Mouse (Mus musculus) embryonic facial prominence, embryonic 14.5 days (tissue): ENCODE data around the gene Tnfrsf14. TPM values are rescaled to one million over a fixed set of nuclear protein-coding genes. Genes with fewer than 3 reads are reported as not detected.
A peak's percentile ranks its signal among the peaks of the same experiment; 100 is the strongest.

Experiments
- ATAC-seq: fragments of 200-750 bp; cut with Nextera tagmentation; 2 replicates; pipeline ENCODE4 v1.8.0; 2017; ENCODE audit warnings: low read depth, moderate number of reproducible peaks, moderate TSS enrichment
- DNase-seq: peaks from one replicate; pipeline ENCODE4 v3.0.0-alpha.2; 2015; ENCODE audit warnings: low spot score
- H3K27ac ChIP-seq: fragments of 300-500 bp; sonication (generic); replicated peaks from 2 replicates; pipeline ENCODE4 v1.5.1; 2014; ENCODE audit warnings: low read depth, mild to moderate bottlenecking, low read length, moderate library complexity
- H3K27me3 ChIP-seq: fragments of 300-500 bp; sonication (generic); replicated peaks from 2 replicates; pipeline ENCODE4 v1.6.1; 2014; ENCODE audit warnings: low read length; ENCODE audit not compliant: control insufficient read depth, insufficient read depth
- H3K36me3 ChIP-seq: fragments of 300-500 bp; sonication (generic); 2 replicates; pipeline ENCODE4 v1.6.1; 2014; ENCODE audit warnings: low read length, mixed read lengths; ENCODE audit not compliant: control insufficient read depth, insufficient read depth
- H3K4me1 ChIP-seq: fragments of 300-500 bp; sonication (generic); 2 replicates; pipeline ENCODE4 v1.6.1; 2014; ENCODE audit warnings: antibody characterized with exemption, low read length; ENCODE audit not compliant: control insufficient read depth, insufficient read depth
- H3K4me2 ChIP-seq: fragments of 300-500 bp; sonication (generic); 2 replicates; pipeline ENCODE4 v1.6.1; 2014; ENCODE audit warnings: low read depth, mild to moderate bottlenecking, low read length, moderate library complexity, mixed read lengths
- H3K4me3 ChIP-seq: fragments of 300-500 bp; sonication (generic); 2 replicates; pipeline ENCODE4 v1.5.1; 2014; ENCODE audit warnings: low read depth, mild to moderate bottlenecking, low read length
- H3K9ac ChIP-seq: fragments of 300-500 bp; sonication (generic); 2 replicates; pipeline ENCODE4 v1.6.1; 2014; ENCODE audit warnings: low read depth, mild to moderate bottlenecking, low read length, moderate library complexity, mixed read lengths
- H3K9me3 ChIP-seq: fragments of 300-500 bp; sonication (generic); 2 replicates; pipeline ENCODE4 v1.6.1; 2016; ENCODE audit warnings: low read length; ENCODE audit not compliant: control insufficient read depth
- WGBS: fragments of 180-500 bp; shearing (Covaris S2); extraction: QIAGEN DNeasy Blood & Tissue Kit; methylation state at CpG from one replicate; pipeline ENCODE4 v1.1.7; 2014; 5-methylcytosine and 5-hydroxymethylcytosine counted together
- polyA plus RNA-seq: library from polyadenylated mRNA; unstranded; fragments of >200 nt; fragmentation: Nextera tagmentation; extraction: Ambion mirVana; gene quantifications from 2 replicates; pipeline ENCODE4 v1.2.1, GENCODE M21; 2014

The Tnfrsf14 gene
- polyA plus RNA-seq, 1 experiment from 2014 or later, result 1.3 TPM

DNA sequence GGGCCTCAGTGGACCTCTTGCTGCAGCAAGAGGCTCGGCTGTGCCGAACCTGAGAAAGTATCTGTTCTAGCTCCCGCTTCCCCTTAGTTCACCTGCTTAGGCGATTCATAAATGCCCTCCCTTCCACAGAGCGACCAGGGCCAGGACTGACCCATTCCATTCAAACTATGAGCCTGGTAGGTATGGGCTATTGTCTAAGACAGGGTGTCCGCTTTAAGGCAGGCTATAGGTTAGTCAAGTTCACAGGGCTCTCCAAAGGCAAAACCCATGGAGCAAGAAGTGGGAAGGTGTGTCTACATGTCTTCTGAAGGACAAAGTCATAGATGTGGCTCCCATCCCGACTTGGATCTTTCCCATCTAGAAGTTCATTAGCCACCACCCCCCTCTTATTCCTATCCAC, 34.3 kb upstream of the Tnfrsf14 start:
- H3K4me3 ChIP-seq, result no peak overlapping the region
- peaks cover 56% of the 10 kb centered on the region for H3K27me3 ChIP-seq
- 77% methylated on average over 7 of the region's 7 CpGs for WGBS
- peaks cover 6% of the 10 kb centered on the region; the same call in 1 of the 2 replicates for H3K36me3 ChIP-seq
- ATAC-seq, result no peak
- H3K4me1 ChIP-seq, result peaks cover 48% of the 10 kb centered on the region
- no peak for DNase-seq
- no peaks in the 10 kb centered on the region for H3K9me3 ChIP-seq
- no peak overlapping the region for H3K9ac ChIP-seq
- H3K4me2 ChIP-seq, result peak overlapping the region; percentile 83
- H3K27ac ChIP-seq, result no peak overlapping the region

DNA sequence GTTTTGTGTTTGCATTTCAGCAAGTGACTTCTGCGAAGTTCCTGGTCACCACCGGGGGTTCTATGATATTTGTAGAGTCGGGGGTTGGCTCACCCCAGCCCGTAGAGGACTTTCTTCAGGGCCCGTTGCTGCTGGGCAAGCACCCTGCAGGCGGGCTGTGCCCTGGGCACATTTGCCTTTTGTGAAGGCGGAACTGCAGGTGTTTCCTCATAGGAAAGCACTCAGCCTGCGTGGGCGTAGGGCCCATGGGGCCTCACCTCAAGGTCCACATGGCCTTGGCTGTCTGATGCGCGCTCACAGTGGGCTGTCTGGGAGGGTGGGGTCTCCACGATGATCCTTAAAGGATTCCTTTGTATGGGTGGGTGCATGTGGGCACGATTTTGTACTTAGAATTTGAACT, 33.5 kb upstream of the Tnfrsf14 start:
- H3K4me3 ChIP-seq, result peak overlapping the region; percentile 46
- H3K27me3 ChIP-seq, result peaks cover 62% of the 10 kb centered on the region
- peaks cover 6% of the 10 kb centered on the region; the same call in 1 of the 2 replicates for H3K36me3 ChIP-seq
- H3K27ac ChIP-seq, result no peak overlapping the region
- H3K4me1 ChIP-seq, result peaks cover 52% of the 10 kb centered on the region
- DNase-seq (no peak), ATAC-seq (no peak)
- 37% methylated on average over 11 of the region's 13 CpGs for WGBS
- H3K4me2 ChIP-seq, result peak overlapping the region; percentile 83
- no peaks in the 10 kb centered on the region for H3K9me3 ChIP-seq
- H3K9ac ChIP-seq, result peak overlapping the region; percentile 59

DNA sequence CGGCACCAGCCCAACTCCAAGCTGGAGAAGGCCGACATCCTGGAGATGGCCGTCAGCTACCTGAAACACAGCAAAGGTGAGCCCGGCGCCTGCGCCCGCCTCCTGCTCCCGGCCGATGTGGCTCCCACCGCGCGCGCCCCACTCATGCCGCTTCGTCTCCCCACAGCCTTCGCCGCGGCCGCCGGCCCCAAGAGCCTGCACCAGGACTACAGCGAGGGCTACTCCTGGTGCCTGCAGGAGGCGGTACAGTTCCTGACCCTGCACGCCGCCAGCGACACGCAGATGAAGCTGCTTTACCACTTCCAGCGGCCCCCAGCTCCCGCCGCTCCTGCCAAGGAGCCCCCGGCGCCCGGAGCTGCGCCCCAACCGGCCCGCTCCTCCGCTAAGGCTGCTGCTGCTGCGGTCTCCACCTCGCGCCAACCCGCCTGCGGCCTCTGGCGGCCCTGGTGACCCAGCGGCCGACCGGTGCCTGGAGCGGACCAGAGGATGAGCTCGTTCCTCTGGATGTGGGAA, 32.9 kb upstream of the Tnfrsf14 start:
- Histone ChIP-seq H3K4me1 (peaks cover 52% of the 10 kb centered on the region), H3K4me3 (peak overlapping the region; percentile 46), H3K27ac (no peak overlapping the region), H3K9ac (peak overlapping the region; percentile 59), H3K9me3 (no peaks in the 10 kb centered on the region), H3K4me2 (peak overlapping the region; percentile 83), H3K27me3 (peaks cover 66% of the 10 kb centered on the region), H3K36me3 (peaks cover under 1% of the 10 kb centered on the region; the same call in 1 of the 2 replicates)
- WGBS, result under 1% methylated on average over 27 of the region's 47 CpGs
- no peak for DNase-seq
- no peak for ATAC-seq

DNA sequence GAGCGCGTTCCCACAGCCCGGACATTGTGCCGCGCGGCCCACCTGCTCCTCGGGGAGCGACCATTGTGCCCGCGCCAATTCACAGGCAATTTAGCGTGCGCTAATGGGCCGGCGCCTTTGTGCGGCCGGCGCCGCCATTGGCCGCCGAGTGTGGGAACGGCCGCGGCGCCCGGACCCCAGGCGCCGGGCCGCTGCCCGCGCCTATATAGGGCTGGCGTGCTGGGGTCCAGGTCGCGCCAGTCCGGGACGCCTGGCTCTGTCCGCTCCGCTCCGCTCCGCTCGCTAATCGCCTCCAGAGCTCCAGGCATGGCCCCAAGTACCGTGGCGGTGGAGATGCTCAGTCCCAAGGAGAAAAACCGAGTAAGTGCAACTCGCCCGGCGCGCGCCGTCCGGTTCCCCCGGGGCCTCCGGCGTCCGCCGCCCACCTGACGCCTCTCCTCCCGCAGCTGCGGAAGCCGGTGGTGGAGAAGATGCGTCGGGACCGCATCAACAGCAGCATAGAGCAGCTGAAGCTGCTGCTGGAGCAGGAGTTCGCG, 32.4 kb upstream of the Tnfrsf14 start, which contains the start of gene Hes5:
Hes5 (plus strand) TSS at position 234 of the 536 bp plus-strand sequence.
- peaks cover 51% of the 10 kb centered on the region for H3K4me1 ChIP-seq
- peak within 1 kb of the TSS; percentile 83 for H3K4me2 ChIP-seq
- H3K9ac ChIP-seq, result peak within 1 kb of the TSS; percentile 59
- ATAC-seq (peak; percentile 19; the same call in 1 of the 2 replicates), DNase-seq (peak; percentile 82)
- WGBS, result under 1% methylated on average over 32 of the region's 65 CpGs
- no peaks in the 10 kb centered on the region for H3K36me3 ChIP-seq
- H3K9me3 ChIP-seq, result no peaks in the 10 kb centered on the region
- H3K27me3 ChIP-seq, result peaks cover 70% of the 10 kb centered on the region
- peak within 1 kb of the TSS; percentile 46 for H3K4me3 ChIP-seq
- H3K27ac ChIP-seq, result no peak within 1 kb of the TSS

DNA sequence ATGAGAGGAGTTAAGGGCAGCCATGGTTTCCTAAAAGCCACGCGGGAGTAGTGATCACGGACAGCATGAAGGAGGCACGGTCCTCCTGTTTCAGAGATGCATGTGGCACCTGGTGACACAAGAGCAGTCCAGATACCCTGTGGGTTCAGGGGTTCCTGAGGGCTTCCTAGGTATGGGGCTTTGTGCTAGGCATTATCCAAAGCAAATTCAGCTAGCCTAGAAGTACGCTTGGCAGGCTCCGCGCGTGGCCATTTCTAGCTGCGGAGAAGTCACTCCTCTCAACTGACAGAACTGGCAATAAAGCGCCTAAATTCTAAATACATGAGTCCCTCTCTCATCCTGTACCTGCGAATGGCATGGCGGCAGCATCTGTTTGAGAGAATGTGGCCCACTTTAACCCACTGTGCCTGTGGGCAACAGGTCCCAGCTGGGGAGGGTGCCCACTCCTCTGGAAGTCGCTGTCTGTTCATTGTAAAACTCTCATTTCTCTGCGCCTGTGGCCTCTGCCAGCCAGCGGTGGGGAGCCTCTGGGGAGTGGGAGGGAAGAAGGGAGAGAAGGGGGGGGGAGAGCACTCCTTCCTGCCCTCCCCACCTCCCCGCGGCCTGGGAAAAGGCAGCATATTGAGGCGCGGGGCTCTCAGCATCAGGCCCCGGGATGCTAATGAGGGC, 31.8 kb upstream of the Tnfrsf14 start:
- peak overlapping the region; percentile 46 for H3K4me3 ChIP-seq
- ATAC-seq (no peak; the same call in 1 of the 2 replicates), DNase-seq (no peak)
- 29% methylated on average over 16 of the region's 20 CpGs for WGBS
- H3K9ac ChIP-seq, result peak overlapping the region; percentile 59
- no peaks in the 10 kb centered on the region for H3K36me3 ChIP-seq
- no peak overlapping the region for H3K27ac ChIP-seq
- peaks cover 45% of the 10 kb centered on the region for H3K4me1 ChIP-seq
- peaks cover 73% of the 10 kb centered on the region for H3K27me3 ChIP-seq
- no peaks in the 10 kb centered on the region for H3K9me3 ChIP-seq
- peak overlapping the region; percentile 83 for H3K4me2 ChIP-seq

DNA sequence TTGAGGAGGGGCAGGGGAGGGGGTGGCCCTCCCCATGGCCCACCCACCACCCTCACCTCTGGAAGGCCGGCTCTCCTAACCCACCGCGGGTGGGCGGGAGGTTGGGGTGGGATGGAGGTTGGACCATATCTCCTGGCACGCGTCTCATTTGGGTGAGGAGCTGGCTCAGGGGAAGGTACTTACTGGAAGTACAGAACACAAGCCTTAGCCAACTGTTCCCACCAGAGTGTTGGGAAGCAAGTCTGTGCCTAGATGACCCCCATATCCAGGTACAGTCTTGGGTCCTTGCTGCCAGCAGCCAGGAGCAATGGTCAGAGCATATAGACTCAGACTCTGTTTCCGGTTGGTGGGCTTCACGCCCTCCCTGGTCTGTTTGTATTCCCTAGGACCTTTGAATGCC, 30.3 kb upstream of the Tnfrsf14 start:
- 10% methylated on average over 8 of the region's 8 CpGs for WGBS
- ATAC-seq, result no peak
- no peak overlapping the region for H3K27ac ChIP-seq
- no peaks in the 10 kb centered on the region for H3K9me3 ChIP-seq
- peaks cover 40% of the 10 kb centered on the region for H3K4me1 ChIP-seq
- no peak for DNase-seq
- peak overlapping the region; percentile 42 for H3K4me2 ChIP-seq
- H3K27me3 ChIP-seq, result peaks cover 87% of the 10 kb centered on the region
- no peaks in the 10 kb centered on the region for H3K36me3 ChIP-seq
- no peak overlapping the region for H3K4me3 ChIP-seq
- 0 out of 2 replicates have a peak overlapping the region, but pooled peaks have one; percentile 5 for H3K9ac ChIP-seq

DNA sequence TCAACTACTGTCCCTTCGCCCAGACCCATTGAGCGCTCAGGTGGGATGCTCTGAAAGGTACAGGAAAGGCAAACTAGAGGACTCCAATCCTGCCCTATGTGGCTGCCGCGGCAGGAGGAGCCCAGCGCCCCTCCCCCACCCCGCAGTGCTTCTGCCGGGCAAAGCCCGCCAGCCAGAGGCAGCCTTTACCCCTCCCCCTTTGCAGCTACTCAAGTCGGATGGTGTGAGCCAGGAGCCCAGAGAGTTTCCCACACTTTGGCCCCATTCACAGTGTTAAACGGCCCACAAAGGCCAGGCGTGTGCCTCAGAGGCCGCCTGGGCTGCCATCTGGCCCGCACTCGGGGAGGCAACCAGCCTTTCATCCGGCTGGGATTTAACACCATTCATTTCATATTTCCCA, 29.8 kb upstream of the Tnfrsf14 start:
- Histone ChIP-seq H3K4me2 (peak overlapping the region; percentile 42), H3K27ac (no peak overlapping the region), H3K4me1 (peaks cover 36% of the 10 kb centered on the region), H3K27me3 (peaks cover 91% of the 10 kb centered on the region), H3K9me3 (no peaks in the 10 kb centered on the region), H3K9ac (0 out of 2 replicates have a peak overlapping the region, but pooled peaks have one; percentile 5), H3K36me3 (no peaks in the 10 kb centered on the region), H3K4me3 (peak overlapping the region; percentile 12; the same call in 1 of the 2 replicates)
- whole genome bisulfite sequencing, result 2% methylated on average over 9 of the region's 15 CpGs
- ATAC-seq (peak; percentile 58; the same call in 1 of the 2 replicates), DNase-seq (peak; percentile 91)

DNA sequence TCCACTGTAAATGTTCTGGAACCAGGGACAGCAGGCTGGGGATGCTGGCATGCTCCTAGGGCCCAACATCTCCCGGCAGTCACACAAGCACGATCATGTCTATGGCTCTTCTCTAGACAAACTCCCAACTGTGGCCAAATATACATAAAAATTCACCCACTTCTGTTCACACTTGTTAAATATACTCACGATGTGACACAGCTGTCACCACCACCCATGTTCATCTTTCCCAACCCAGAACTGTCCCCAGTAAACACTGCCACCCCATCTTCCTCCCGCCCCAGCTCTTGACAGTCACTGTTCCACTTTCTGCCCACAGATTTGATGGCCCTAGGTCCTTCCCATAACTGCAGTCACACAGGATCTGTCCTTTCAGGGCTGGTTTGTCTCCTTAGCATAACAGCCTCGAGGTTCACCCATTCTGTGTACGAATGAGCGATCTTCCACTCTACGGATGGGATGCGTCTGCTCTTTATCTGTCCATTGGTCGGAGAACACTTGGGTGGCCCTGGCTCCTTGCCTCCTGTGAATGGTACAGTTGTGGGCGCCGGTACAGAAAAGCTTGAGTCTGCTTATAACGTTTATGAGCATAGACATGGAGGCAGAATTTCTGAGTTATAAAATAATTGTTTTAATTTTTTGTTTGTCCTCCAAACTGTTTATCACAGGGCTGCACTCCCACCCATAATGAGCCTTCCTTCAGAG, 29.1 kb upstream of the Tnfrsf14 start:
- no peaks in the 10 kb centered on the region for H3K9me3 ChIP-seq
- peaks cover 91% of the 10 kb centered on the region for H3K27me3 ChIP-seq
- no peak overlapping the region for H3K9ac ChIP-seq
- H3K4me3 ChIP-seq, result no peak overlapping the region
- H3K36me3 ChIP-seq, result no peaks in the 10 kb centered on the region
- DNase-seq, result no peak
- H3K4me2 ChIP-seq, result peak overlapping the region; percentile 42; the same call in 1 of the 2 replicates
- ATAC-seq, result no peak
- H3K27ac ChIP-seq, result no peak overlapping the region
- H3K4me1 ChIP-seq, result peaks cover 33% of the 10 kb centered on the region
- WGBS, result 52% methylated on average over 13 of the region's 13 CpGs
